Mouse (Mus musculus) central nervous system, embryonic 18 days (tissue): Measurements from ENCODE around the gene Kcnj4. TPM values are rescaled to one million over a fixed set of nuclear protein-coding genes. Genes with fewer than 3 reads are reported as not detected.

Source experiments
- polyA plus RNA-seq: library from polyadenylated mRNA; depleted of rRNA; stranded (reverse); fragments of >200 nt; gene quantifications from 2 replicates; pipeline ENCODE4 v1.2.3, GENCODE M21; 2012; rRNA removed

The Kcnj4 gene
- 4.9 and 7.1 TPM in 2 replicates for polyA plus RNA-seq

DNA sequence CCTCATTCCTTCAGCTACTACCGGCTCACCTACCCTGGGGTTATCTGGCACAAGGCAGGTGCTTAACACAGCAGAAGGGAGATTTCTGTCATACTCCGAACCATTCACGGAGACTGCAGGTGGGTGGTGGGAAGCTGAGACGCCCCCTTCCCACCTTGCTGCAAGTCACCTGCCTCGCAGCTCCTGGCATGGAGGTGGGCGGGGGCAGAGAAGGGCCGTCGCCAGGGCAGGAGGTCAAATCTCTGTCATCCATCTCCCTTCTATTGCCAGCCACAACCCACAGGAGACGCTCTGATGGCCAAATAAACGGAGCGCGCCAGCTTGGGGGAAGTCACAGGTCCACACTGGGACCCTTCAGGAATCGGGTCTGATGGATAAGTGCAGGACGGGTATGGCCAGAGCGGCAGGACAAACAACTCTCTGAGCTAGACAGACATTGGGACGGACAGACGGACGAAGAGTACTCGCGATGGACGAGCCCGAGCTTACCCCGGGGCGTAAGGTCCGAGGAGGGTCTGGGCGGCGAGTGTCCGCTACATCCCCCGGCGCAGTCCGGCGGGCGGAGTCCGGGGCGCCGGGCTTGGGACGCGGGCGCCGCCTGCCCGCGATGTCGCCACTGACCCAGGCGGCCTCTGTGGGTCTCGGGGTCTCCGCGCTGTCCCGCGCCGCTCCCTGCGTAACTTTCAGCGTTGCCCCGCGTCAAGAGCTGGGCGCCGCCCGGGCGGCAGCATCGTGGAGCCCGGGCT, at the start of gene Kcnj4:
Kcnj4 (minus strand) TSS at position 535 of the 746 bp plus-strand sequence.

DNA sequence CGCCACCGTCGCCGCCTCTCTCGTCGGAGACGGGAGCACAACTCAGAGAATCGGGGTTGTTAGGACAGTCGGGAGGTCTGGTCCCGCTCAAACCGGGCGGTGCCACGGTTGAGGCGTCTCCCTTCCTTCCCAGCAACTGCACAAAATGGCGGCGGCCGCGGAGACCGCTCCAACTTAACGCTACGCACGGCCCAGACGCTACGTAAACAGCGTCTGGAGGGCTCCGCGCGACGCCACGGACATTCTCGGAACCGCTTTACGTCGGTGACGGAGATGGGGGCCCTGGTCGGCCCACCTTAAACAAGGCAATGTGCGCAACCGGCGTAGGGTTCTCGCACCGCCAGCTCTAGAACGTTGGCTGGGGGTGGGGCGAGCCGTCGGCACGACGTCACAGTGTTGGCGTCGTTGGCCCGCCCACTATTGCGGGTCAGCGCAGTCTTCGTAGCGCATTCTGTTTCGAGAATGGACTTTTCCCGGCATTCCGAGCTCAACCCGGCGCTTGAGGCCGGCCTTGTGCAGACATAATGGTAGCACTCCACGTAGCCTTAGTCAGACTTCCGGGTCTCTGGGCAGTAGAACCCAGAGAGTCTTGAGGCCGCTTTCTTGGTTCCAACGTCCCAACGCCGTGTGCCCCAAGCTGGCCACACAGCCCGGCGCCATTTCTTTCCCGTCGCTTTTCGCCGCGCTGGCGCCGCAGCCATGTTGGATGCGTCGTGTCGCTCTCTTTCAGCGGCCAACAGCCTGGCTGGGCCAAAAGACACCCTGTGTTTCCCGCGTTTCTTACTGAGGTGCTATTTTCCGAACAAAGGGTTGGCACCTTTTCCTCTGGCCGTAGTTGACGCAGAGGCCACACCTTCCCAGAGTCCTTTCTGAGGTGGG, 41.6 kb upstream of the Kcnj4 start, which contains the start of gene Ddx17:
Ddx17 (minus strand) TSS at position 332 of the 879 bp plus-strand sequence.

DNA sequence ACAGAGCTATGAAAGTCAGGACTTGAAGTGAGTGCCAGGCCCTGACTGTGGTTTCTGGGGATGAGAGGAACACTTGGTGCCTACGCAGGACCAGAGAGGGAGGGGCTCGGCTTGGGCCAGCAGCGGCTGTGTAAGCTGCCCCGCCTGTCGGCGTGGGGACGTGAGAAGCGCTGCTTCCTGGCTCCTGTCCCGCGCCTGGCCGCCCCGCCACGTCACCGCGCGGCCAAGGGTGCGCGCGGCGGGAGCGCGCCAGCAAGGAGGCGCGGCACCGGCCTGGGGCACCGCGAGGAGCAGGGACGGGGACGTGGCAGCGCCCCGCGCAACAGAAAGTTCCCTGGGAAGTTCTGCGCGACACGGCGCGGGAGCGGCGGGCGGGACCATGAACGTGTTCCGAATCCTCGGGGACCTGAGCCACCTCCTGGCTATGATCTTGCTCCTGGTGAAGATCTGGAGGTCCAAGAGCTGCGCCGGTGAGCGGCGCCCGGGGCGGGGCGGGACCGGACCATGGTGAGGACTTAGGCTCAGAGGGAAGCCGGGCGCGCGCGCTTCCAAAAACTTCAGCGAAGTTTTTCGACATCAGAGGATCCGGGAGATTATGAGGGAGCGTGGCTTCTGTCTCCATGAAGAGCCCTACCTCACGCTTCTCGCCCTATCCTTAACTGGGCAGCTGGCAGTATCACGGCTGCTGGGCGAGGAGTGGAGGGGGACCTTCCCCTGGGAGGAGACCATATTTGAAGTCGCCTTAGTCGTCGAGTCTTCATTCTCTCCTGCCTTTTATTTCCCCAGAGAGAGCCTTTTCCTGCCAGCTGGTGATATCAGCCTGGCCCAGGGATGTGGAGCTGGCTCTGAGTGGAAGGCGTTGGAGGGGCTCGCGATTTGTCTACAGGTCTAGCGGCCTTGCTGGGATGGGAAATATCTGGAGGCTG, 11.4 kb upstream of the Kcnj4 start, which contains the start of gene Kdelr3:
Kdelr3 (plus strand) TSS at position 241 of the 926 bp plus-strand sequence.

DNA sequence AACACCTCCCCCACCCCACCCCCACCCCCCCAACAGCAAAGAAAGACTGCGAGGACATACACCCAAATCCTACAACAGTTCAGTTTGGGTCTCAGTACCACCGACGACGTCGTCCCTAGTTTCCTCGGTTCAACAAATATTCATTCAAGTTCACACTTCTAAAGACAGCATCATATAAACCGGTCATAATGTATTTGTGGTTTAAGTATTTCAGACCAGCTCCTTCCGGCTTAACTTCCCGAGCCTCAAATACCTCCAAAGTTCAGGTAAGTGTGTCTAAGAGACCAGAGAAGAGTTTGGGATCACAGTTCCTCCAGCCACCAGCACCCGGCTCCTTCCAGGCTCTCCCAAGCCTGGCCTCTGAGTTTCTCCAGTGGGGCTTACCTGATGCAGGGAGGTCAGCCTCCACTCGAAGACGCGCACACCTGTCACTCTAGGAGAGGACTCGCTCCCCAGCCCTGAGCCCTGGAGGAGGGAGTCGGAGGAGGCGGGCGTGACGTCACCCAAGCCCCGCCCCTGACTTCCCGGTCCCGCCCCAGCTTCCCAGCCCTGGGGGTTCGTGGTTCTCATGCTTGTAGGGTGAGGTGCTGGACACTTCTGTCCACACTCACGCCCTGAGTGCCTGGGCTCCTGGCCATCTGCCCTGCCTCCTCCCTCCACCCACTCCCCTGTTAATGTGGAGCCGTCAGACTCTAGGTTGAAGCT, 49.8 kb downstream of the Kcnj4 start, which contains the start of gene Csnk1e:
Csnk1e (minus strand) TSS at position 461 of the 705 bp plus-strand sequence.

Other genes with a start within 250 kb of the Kcnj4 start
- 4.0 and 5.5 TPM in 2 replicates for gene Baiap2l2, start 219.7 kb downstream of the Kcnj4 start, polyA plus RNA-seq
- 75.7 and 84.5 TPM in 2 replicates for gene Pla2g6, start 176.9 kb downstream of the Kcnj4 start, polyA plus RNA-seq
- 3.0 and 3.8 TPM in 2 replicates for gene Maff, start 158.6 kb downstream of the Kcnj4 start, polyA plus RNA-seq
- gene Tmem184b, start 101.7 kb downstream of the Kcnj4 start, polyA plus RNA-seq = 41.0 and 46.1 TPM in 2 replicates
- gene Csnk1e, start 49.7 kb downstream of the Kcnj4 start, polyA plus RNA-seq = 296 and 357 TPM in 2 replicates
- 4.6 and 9.2 TPM in 2 replicates for gene Kdelr3, start 11.2 kb upstream of the Kcnj4 start, polyA plus RNA-seq
- gene Ddx17, start 41.5 kb upstream of the Kcnj4 start, polyA plus RNA-seq = 696 and 697 TPM in 2 replicates
- 4.5 and 4.9 TPM in 2 replicates for gene Dmc1, start 99.9 kb upstream of the Kcnj4 start, polyA plus RNA-seq
- 28.3 and 30.0 TPM in 2 replicates for gene Fam227a, start 153.7 kb upstream of the Kcnj4 start, polyA plus RNA-seq
- 39.3 and 40.3 TPM in 2 replicates for gene Cby1, start 154.0 kb upstream of the Kcnj4 start, polyA plus RNA-seq
- 118 and 129 TPM in 2 replicates for gene Tomm22, start 165.6 kb upstream of the Kcnj4 start, polyA plus RNA-seq
- 39.8 and 41.7 TPM in 2 replicates for gene Josd1, start 182.7 kb upstream of the Kcnj4 start, polyA plus RNA-seq
- 33.6 and 39.4 TPM in 2 replicates for gene Gtpbp1, start 185.6 kb upstream of the Kcnj4 start, polyA plus RNA-seq
- 31.2 and 33.9 TPM in 2 replicates for gene Sun2, start 237.3 kb upstream of the Kcnj4 start, polyA plus RNA-seq